Mouse (Mus musculus): Measurements from ENCODE around the gene Dnm3.

- TF ChIP-seq POLR2A (IDR thresholded peaks at IDR 0.05; ENCODE audit: insufficient read depth, low read depth, low read length) (no peak), CTCF (IDR thresholded peaks at IDR 0.05) (no peak), EP300 (IDR thresholded peaks at IDR 0.05; ENCODE audit: insufficient read depth, low read depth, low read length) (no peak)
These were observed 21.4 kb downstream of the Dnm3 start for GRCm38 (mm10) chr1:162456406-162456805.

Data from heart, adult 2 months (tissue).